Mouse (Mus musculus) macrophage (primary cell): ENCODE measurements around the gene Arpc1b. TPM values are rescaled to one million over a fixed set of nuclear protein-coding genes. Genes with fewer than 3 reads are reported as not detected.
"Not testable (repeated sequence)": the region's sequence is repeated elsewhere in the genome, so short reads cannot be mapped to it uniquely, and the experiment has no call there.

Experiments
- H3K27ac ChIP-seq: fragments of 350-480 bp; formaldehyde crosslinking; 2 replicates; pipeline ENCODE4 v1.9.0; 2021
- H3K36me3 ChIP-seq: fragments of 350-480 bp; formaldehyde crosslinking; 2 replicates; pipeline ENCODE4 v1.9.0; 2021; ENCODE audit errors: inconsistent target
- H3K4me3 ChIP-seq: fragments of 350-480 bp; formaldehyde crosslinking; 2 replicates; pipeline ENCODE4 v1.9.0; 2021; ENCODE audit errors: inconsistent target
- H3K79me2 ChIP-seq: fragments of 350-480 bp; formaldehyde crosslinking; 2 replicates; pipeline ENCODE4 v1.9.0; 2021; ENCODE audit errors: inconsistent target
- WGBS: methylation state at CpG from one replicate; pipeline ENCODE4 v1.1.7; 2026; ENCODE audit warnings: inconsistent platforms; ENCODE audit not compliant: missing documents; 5-methylcytosine and 5-hydroxymethylcytosine counted together
- polyA plus RNA-seq: library from polyadenylated mRNA; stranded (reverse); fragments of 250-400 nt; gene quantifications from 3 replicates; pipeline ENCODE4 v1.2.4, GENCODE M21; 2018; ENCODE audit warnings: inconsistent platforms

The Arpc1b gene
- polyA plus RNA-seq, 1 experiment from 2014 or later: 401 TPM

DNA sequence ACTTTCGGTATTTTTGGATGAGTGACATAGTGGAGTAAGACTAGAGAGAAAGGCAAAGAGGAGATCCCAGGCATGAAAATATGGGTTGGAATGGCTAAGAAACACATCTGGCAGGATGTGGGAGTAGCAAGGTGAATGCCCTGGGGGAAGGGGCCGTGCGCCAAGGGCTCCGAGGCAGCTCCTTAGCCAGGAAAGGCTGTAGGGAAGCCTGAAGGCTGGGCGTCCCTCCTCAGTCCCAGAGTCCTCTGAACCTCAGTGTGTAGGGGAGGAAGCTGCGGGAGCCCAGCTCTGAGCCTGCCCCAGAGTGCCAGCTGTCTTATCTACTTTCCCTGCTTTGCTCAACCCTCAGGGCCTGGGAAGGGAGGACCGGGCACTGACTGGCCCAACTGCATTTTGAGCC is 6.9 kb downstream of the Arpc1b start:
- Histone ChIP-seq H3K27ac (no peak overlapping the region), H3K4me3 (no peak overlapping the region), H3K36me3 (peaks cover 79% of the 10 kb centered on the region), H3K79me2 (peaks cover 97% of the 10 kb centered on the region)
- WGBS: 94% methylated on average over 7 of the region's 7 CpGs

DNA sequence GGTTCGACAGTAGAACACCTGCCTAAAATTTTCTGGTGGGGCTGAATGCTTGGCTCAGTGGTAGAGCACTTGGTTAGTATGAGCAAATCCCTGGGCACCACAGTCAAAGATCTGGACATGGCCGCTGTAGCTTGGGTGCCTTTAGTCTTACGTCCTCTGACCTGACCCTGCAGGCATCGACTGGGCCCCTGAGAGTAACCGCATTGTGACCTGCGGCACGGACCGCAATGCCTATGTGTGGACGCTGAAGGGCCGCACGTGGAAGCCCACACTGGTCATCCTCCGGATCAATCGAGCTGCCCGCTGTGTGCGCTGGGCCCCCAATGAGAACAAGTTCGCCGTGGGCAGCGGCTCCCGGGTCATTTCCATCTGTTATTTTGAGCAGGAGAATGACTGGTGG is 9.4 kb downstream of the Arpc1b start:
- peaks cover 89% of the 10 kb centered on the region for H3K36me3 ChIP-seq
- H3K4me3 ChIP-seq: no peak overlapping the region
- peaks cover 79% of the 10 kb centered on the region for H3K79me2 ChIP-seq
- no peak overlapping the region for H3K27ac ChIP-seq
- WGBS: 94% methylated on average over 17 of the region's 19 CpGs

DNA sequence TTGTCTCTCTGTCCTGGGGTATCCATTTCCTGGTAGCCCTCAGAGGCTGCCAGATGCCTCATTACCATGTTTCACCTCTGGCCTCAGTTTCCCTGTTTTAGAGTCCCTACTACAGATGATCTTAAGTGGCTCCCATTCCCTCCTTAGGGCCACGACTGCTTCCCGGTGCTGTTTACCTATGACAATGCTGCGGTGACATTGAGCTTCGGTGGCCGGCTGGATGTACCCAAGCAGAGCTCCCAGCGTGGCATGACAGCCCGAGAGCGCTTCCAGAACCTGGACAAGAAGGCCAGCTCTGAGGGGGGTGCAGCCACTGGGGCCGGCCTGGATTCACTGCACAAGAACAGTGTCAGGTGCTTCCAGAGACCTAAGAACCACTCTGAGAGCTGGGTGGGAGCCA is 12.6 kb downstream of the Arpc1b start:
- WGBS: 95% methylated on average over 7 of the region's 9 CpGs
- no peak overlapping the region for H3K4me3 ChIP-seq
- no peak overlapping the region for H3K27ac ChIP-seq
- H3K36me3 ChIP-seq: peaks cover 80% of the 10 kb centered on the region
- peaks cover 47% of the 10 kb centered on the region for H3K79me2 ChIP-seq

DNA sequence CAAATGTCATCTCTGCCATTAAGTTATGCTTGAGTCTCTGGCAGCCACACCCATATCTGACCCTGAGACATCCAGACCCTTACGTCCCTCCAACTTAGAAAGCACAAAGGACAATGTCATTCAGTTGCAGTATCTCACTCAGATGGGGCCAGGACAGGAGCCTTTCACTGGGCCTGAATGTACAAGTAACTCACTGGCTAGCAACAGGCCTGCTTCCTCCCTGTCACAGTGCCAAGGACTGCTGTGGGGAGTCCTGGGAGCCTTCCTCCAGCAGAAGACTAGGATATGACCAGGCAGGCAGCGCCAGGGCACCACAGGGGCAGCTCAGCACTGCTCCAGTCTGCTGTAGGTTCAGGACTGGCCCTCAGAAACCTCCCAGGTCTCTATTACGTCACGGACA is 15.1 kb downstream of the Arpc1b start:
- Histone ChIP-seq H3K79me2 (peaks cover 22% of the 10 kb centered on the region), H3K4me3 (no peak overlapping the region), H3K36me3 (peaks cover 78% of the 10 kb centered on the region), H3K27ac (no peak overlapping the region)
- WGBS: 98% methylated on average over 4 of the region's 4 CpGs

DNA sequence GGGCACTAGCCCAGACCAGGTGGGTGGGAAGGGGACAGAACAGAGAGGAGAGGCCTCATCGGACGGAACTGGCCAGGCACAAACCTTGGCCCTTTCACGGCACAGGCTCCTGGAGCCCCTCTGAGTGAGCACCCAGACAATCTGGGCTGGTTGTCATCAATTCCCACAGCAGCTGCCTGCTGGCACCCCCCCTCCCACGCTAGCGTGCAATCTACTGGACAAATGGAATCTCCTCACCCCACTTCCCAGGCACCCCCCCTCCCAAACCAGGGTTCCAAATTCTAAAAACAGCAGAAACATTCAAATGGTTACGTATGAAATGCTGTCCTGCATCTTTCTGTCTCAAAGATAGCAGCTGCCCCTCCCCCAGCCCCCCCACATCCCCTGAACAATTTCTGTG is 15.8 kb downstream of the Arpc1b start:
- no CpG with 5 or more reads among the region's 6 CpGs for WGBS
- H3K27ac ChIP-seq, H3K4me3 ChIP-seq: not testable (repeated sequence)
- H3K36me3 ChIP-seq: peaks cover 78% of the 10 kb centered on the region
- H3K79me2 ChIP-seq: peaks cover 15% of the 10 kb centered on the region

DNA sequence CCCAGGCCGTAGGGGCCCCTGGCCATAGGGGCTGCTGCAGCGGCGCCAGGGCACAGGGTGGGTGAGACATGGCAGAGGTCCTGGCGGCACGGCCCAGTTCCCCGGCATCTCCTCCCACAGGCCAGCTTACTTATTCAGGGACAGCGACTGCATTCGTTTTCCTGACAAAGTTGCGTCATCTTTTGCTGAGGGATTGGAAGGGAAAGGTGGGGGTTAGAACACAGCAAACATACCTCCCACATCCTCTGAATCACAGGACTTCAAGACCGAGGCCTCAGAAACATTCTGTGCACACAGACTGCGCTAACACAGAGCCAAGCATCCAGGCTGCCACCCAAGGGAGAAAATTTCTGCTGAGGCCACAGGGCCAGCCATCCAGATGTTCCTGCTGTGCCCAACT is 16.2 kb downstream of the Arpc1b start:
- 57% methylated on average over 11 of the region's 11 CpGs for WGBS
- Histone ChIP-seq H3K36me3 (peaks cover 78% of the 10 kb centered on the region), H3K4me3 (no peak overlapping the region), H3K27ac (no peak overlapping the region), H3K79me2 (peaks cover 11% of the 10 kb centered on the region; the same call in 1 of the 2 replicates)

DNA sequence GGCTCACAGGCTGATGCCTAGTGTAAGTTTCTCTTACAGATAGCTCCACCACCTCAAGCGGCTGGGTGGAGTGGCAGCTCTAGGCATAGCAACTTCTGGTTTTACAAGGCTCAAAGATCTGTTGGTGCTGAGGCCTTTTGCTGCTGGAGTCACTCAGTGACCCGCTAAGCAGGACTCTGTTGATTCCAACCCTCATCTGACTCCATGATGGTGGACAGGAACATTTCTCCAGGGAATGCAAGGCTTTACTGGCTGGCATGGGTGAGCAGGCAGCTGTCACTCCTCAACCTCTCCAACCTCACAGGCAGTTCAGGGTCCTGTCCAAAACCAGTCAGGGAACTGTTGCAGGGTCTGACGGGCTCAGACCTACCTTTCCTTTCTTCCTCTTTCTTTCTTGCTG is 17.0 kb downstream of the Arpc1b start:
- Histone ChIP-seq H3K4me3 (no peak overlapping the region), H3K79me2 (peaks cover 6% of the 10 kb centered on the region)
- 70% methylated on average over 3 of the region's 3 CpGs for WGBS

DNA sequence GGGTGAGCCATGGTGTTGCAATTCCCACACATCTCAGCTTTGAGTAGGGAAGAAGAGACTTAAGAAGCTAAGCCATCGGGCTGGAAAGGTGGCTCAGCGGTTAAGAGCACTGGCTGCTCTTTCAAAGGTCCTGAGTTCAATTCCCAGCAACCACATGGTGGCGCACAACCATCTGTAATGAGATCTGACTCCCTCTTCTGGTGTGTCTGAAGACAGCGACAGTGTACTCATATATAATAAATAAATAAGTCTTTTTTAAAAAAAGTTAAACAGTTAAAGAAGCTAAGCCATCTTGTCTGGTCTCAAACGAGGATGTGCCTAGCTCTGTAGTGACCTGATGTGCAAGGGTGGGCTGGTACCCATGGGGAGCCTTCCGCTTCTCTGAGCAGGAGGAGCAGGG is 19.3 kb downstream of the Arpc1b start:
- peaks cover 61% of the 10 kb centered on the region for H3K36me3 ChIP-seq
- 93% methylated on average over 6 of the region's 6 CpGs for WGBS
- H3K4me3 ChIP-seq, H3K27ac ChIP-seq: not testable (repeated sequence)
- H3K79me2 ChIP-seq: peaks cover 25% of the 10 kb centered on the region

More for the DNA sequence above, 17.0 kb downstream of the Arpc1b start:
- Histone ChIP-seq H3K36me3 (peaks cover 75% of the 10 kb centered on the region), H3K27ac (no peak overlapping the region)

DNA sequence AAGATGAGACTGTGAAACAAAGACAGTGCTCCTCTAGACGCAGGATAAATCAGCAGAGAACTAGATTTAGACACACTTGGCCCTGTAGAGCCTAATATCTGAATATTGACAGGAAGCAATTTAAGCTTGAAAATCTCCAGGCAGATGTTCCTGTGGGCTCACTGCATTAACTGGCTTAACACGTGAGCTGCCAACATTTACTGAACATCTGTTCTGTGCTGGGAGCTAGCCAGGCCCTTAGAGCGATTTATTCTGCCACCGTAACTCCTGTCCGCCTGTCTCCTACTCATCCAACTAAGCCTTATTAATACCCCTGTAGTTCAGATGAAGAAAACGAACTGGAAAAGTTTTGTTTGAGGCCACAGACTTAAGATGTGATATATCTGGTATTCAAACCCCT is 24.8 kb downstream of the Arpc1b start:
- 11% methylated on average over 6 of the region's 6 CpGs for WGBS
- Histone ChIP-seq H3K36me3 (peaks cover 47% of the 10 kb centered on the region), H3K4me3 (peak overlapping the region; percentile 85), H3K27ac (peak overlapping the region; percentile 41; the same call in 1 of the 2 replicates), H3K79me2 (peaks cover 75% of the 10 kb centered on the region)

DNA sequence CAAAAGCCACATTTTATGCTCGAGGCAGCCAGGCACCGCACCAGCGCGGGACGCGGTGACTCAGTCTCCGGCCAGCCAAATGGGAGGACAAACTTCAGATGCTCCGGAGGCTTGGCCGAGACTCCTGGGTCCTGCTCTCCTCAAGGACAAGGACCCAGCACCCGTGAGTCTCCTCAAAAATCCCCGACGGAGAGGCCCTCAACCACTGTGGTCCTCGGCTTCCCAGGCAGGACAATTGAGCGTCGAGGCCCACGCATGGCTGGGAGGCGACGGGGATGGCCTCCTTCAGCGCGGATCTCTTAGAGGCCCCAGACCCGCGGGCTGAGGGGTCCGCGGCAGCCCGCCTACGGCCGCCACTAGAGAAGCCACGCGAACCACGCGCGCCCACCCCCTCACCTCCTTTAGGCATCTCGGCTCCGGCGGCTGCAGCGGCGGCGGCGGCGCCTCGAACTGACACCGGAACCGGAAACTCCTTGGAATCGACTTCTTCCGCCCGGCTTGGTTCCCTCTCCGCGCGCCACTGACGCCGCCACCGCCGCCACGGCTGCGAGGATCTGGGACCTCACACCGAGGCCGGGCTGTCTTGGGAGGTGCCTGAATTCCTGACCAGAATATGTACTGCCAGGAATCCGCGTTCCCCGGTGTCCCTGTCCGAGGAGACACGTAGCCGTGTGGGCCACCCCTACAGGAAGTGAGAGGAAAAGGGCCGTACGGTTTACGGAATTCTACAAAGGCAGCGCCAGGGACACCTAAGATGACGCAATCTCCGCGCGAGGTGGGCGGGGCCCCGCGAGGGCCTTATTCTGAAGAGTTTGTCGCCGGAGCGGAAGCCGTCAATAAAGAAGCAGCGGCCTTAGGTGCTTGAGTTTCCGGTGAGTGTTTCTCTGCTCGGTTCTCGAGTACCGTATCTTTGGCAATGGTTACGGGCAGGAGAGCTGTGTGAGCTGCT is 25.8 kb downstream of the Arpc1b start, which contains the start of the genes Pdap1 and Bud31:
Gene Pdap1 (minus strand): TSS at position 668 of the 949 bp plus-strand sequence.
Gene Bud31 (plus strand): TSS at position 792 of the 949 bp plus-strand sequence.
- peaks cover 75% of the 10 kb centered on the region for H3K79me2 ChIP-seq
- peak within 1 kb of the TSS; percentile 96 for H3K27ac ChIP-seq
- peaks cover 46% of the 10 kb centered on the region for H3K36me3 ChIP-seq
- peak within 1 kb of the TSS; percentile 98 for H3K4me3 ChIP-seq
- WGBS: under 1% methylated on average over 84 of the region's 84 CpGs

DNA sequence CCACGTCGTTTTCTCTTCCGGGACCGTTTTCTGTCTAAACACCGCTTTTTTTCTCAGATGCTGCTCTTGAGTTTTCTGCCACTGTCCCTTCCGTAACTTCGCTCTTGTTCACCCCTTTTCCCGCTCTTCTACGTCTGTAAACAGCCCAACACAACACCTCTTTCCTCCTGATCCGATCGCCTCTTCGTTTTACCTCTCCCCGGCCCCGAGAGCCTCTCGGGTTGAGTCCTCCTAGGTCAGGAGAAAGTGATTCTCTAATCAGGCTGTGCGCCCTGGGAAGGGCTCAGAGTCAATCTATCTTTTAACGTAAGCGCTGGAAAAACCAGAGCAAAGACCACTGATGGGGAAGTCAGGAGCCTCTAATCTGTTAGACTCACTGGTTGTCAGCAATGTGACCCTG is 26.6 kb downstream of the Arpc1b start:
- peaks cover 47% of the 10 kb centered on the region for H3K36me3 ChIP-seq
- WGBS: under 1% methylated on average over 18 of the region's 18 CpGs
- peaks cover 75% of the 10 kb centered on the region for H3K79me2 ChIP-seq
- H3K27ac ChIP-seq: peak overlapping the region; percentile 96
- H3K4me3 ChIP-seq: peak overlapping the region; percentile 98

DNA sequence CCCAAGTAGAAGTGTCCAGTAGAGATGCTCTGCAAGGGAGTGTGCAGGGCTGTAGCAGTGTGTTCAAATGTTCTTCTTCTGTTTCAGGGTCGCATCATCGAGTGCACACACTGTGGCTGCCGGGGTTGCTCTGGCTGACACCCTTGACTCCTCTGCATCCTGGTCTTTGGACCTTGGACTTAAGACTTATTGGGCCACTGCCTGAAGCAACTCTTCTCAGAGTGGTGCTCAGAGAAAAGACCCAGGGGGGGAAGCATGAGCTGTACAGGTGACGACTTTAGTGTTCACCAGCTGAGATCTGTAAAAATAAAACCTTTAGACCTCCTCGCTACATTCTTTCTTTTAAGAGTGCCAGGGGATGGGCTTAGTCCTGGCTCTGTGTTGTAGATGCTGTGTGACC is 33.7 kb downstream of the Arpc1b start:
- Histone ChIP-seq H3K4me3 (no peak overlapping the region), H3K79me2 (peaks cover 12% of the 10 kb centered on the region; the same call in 1 of the 2 replicates), H3K27ac (no peak overlapping the region), H3K36me3 (peaks cover 98% of the 10 kb centered on the region)
- 100% methylated on average over 5 of the region's 5 CpGs for WGBS

DNA sequence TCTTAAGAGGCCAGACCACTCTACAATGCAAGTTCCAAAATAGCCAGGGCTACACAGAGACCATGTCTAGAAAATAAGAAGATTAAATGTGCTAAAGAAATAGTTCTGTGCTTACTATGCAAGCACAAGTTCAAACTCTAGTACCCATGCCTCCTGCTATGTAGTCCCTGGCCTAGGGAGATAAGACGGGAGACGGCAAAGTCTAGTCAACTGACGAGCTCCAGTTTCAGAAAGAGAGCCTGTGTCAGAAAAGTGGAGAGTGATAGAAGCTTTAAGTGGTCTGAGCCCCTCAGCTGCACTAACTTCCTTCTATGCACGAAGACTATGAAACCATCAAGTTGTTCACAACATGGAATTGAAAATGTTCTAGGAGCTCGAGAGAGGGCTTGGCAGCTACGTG is 35.3 kb downstream of the Arpc1b start:
- 93% methylated on average over 6 of the region's 6 CpGs for WGBS
- Histone ChIP-seq H3K4me3 (no peak overlapping the region), H3K36me3 (peaks cover 96% of the 10 kb centered on the region), H3K79me2 (no peaks in the 10 kb centered on the region), H3K27ac (no peak overlapping the region)

DNA sequence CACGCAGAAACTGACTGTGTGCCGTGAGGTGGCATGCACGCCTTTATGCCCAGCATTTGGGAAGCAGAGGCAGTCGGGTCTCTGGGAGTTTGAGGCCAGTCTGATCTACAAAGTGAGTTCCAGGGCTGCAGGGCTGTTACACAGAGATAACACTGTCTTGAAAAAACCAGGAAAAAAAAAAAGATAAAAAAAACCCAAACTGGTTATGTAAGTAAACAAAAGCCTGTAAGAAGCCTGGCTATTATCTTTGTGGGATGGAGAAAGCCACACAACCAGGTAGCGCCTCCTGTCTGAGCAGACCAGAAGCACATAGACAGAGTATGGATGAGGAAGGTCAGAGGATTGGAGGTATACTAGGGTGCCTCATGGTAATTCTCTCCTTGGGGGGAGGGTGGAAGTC is 38.7 kb downstream of the Arpc1b start:
- no peak overlapping the region for H3K27ac ChIP-seq
- H3K79me2 ChIP-seq: no peaks in the 10 kb centered on the region
- peaks cover 89% of the 10 kb centered on the region for H3K36me3 ChIP-seq
- WGBS: 90% methylated on average over 5 of the region's 5 CpGs
- H3K4me3 ChIP-seq: no peak overlapping the region

DNA sequence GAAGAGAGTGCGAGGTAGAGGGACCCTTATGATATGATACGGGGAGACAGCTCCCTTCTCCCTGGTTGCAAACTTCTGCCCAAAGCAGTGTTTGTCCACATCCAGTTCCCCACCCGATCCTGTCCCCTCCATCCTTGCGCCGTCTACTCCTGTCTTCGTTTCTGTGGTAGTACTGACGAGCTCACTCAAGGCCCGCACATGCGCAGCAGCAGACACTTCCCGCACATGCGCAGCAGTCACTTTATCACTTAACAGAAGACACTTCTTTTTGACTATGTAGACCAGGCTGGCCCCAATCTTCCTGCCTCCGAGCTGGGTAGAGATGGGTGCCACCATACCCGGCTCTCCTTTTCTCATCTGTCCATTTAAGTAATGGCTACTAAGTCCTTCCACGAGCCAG is 47.3 kb downstream of the Arpc1b start:
- 94% methylated on average over 12 of the region's 14 CpGs for WGBS
- H3K36me3 ChIP-seq: peaks cover 50% of the 10 kb centered on the region
- H3K27ac ChIP-seq: no peak overlapping the region
- H3K79me2 ChIP-seq: peaks cover 30% of the 10 kb centered on the region
- no peak overlapping the region for H3K4me3 ChIP-seq
